Mouse (Mus musculus): ENCODE measurements around the gene Qrfp. TPM values are rescaled to one million over a fixed set of nuclear protein-coding genes. Genes with fewer than 3 reads are reported as not detected.
A peak's percentile ranks its signal among the peaks of the same experiment; 100 is the strongest.

The Qrfp gene
- total RNA-seq, 2 experiments from 2014 or later = not detected

GRCm38 (mm10) chr2:31814699-31815098 lies 4.3 kb upstream of the Qrfp start:
- DNase-seq = no peak

- no peak for DNase-seq
Observed at GRCm38 (mm10) chr2:31813641-31814040, 3.3 kb upstream of the Qrfp start.

- DNase-seq = no peak
Observed at GRCm38 (mm10) chr2:31811086-31811958, 942 bp upstream of the Qrfp start.

GRCm38 (mm10) chr2:31809358-31809740 lies 1.0 kb downstream of the Qrfp start:
- no peak for DNase-seq

- DNase-seq = no peak
Observed at GRCm38 (mm10) chr2:31808410-31809357, 1.7 kb downstream of the Qrfp start.

- no peak for DNase-seq
Observed at GRCm38 (mm10) chr2:31806639-31807382, 3.6 kb downstream of the Qrfp start.

GRCm38 (mm10) chr2:31803480-31803879 lies 6.9 kb downstream of the Qrfp start:
- DNase-seq = no peak

GRCm38 (mm10) chr2:31802811-31803210 lies 7.6 kb downstream of the Qrfp start:
- no peak for DNase-seq

GRCm38 (mm10) chr2:31801416-31801815 lies 9.0 kb downstream of the Qrfp start:
- no peak for DNase-seq

GRCm38 (mm10) chr2:31796943-31797342 lies 13.4 kb downstream of the Qrfp start:
- no peak for DNase-seq

- no peak for DNase-seq
Observed at GRCm38 (mm10) chr2:31792611-31793010, 17.8 kb downstream of the Qrfp start.

- DNase-seq = no peak
Observed at GRCm38 (mm10) chr2:31791260-31791659, 19.1 kb downstream of the Qrfp start.

- DNase-seq = no peak
Observed at GRCm38 (mm10) chr2:31790728-31791251, 19.6 kb downstream of the Qrfp start.

GRCm38 (mm10) chr2:31789215-31789614 lies 21.2 kb downstream of the Qrfp start:
- no peak for DNase-seq

- DNase-seq = no peak
Observed at GRCm38 (mm10) chr2:31788227-31788626, 22.2 kb downstream of the Qrfp start.

GRCm38 (mm10) chr2:31787029-31787428 lies 23.4 kb downstream of the Qrfp start:
- peak; percentile 89 for DNase-seq

- peak; percentile 81 for DNase-seq
Observed at GRCm38 (mm10) chr2:31785074-31785473, 25.3 kb downstream of the Qrfp start.

- no peak for DNase-seq
Observed at GRCm38 (mm10) chr2:31782958-31783602, 27.3 kb downstream of the Qrfp start.

- DNase-seq = no peak
Observed at GRCm38 (mm10) chr2:31779258-31779657, 31.1 kb downstream of the Qrfp start.

GRCm38 (mm10) chr2:31776479-31776878 lies 33.9 kb downstream of the Qrfp start:
- DNase-seq = no peak

- DNase-seq = peak; percentile 82
Observed at GRCm38 (mm10) chr2:31770781-31771441, 39.5 kb downstream of the Qrfp start.

Data from adrenal gland, postnatal 10 days (tissue).